Mouse (Mus musculus) limb, embryonic 15.5 days (tissue): ENCODE measurements around the gene Rrp8. TPM values are rescaled to one million over a fixed set of nuclear protein-coding genes. Genes with fewer than 3 reads are reported as not detected.

ENCODE experiments used
- polyA plus RNA-seq: library from polyadenylated mRNA; unstranded; fragments of >200 nt; fragmentation: Nextera tagmentation; extraction: Ambion mirVana; gene quantifications from 2 replicates; pipeline ENCODE4 v1.2.1, GENCODE M21; 2015

The Rrp8 gene
- polyA plus RNA-seq, 1 experiment from 2014 or later, result 41.8 TPM

Other genes starting within 250 kb of the Rrp8 start
- 62.6 and 65.0 TPM in 2 replicates for gene Smpd1, start 183.0 kb downstream of the Rrp8 start, polyA plus RNA-seq
- gene Apbb1, start 155.7 kb downstream of the Rrp8 start, polyA plus RNA-seq, result 37.4 and 38.2 TPM in 2 replicates
- gene Hpx, start 137.2 kb downstream of the Rrp8 start, polyA plus RNA-seq, result 0.53 and 0.99 TPM in 2 replicates
- 38.9 and 39.7 TPM in 2 replicates for gene Trim3, start 103.8 kb downstream of the Rrp8 start, polyA plus RNA-seq
- 185 and 190 TPM in 2 replicates for gene Timm10b, start 97.3 kb downstream of the Rrp8 start, polyA plus RNA-seq
- gene Arfip2, start 97.0 kb downstream of the Rrp8 start, polyA plus RNA-seq, result 95.8 and 97.8 TPM in 2 replicates
- 30.4 and 34.7 TPM in 2 replicates for gene Gm45799, start 96.8 kb downstream of the Rrp8 start, polyA plus RNA-seq
- gene Dnhd1, start 86.6 kb downstream of the Rrp8 start, polyA plus RNA-seq, result 0.88 and 1.4 TPM in 2 replicates
- 327 and 418 TPM in 2 replicates for gene Ilk, start 793 bp downstream of the Rrp8 start, polyA plus RNA-seq
- 80.1 and 104 TPM in 2 replicates for gene Taf10, start 7.0 kb upstream of the Rrp8 start, polyA plus RNA-seq
- 74.3 and 75.9 TPM in 2 replicates for gene Tpp1, start 14.8 kb upstream of the Rrp8 start, polyA plus RNA-seq
- 13.3 and 16.2 TPM in 2 replicates for gene Dchs1, start 50.3 kb upstream of the Rrp8 start, polyA plus RNA-seq
- 329 and 341 TPM in 2 replicates for gene Mrpl17, start 73.7 kb upstream of the Rrp8 start, polyA plus RNA-seq
- gene Gm4070, start 216.6 kb upstream of the Rrp8 start, polyA plus RNA-seq, result 0.89 and 1.6 TPM in 2 replicates